6 mouse cellular contexts compared by ENCODE assay signal in the genomic region with DNA sequence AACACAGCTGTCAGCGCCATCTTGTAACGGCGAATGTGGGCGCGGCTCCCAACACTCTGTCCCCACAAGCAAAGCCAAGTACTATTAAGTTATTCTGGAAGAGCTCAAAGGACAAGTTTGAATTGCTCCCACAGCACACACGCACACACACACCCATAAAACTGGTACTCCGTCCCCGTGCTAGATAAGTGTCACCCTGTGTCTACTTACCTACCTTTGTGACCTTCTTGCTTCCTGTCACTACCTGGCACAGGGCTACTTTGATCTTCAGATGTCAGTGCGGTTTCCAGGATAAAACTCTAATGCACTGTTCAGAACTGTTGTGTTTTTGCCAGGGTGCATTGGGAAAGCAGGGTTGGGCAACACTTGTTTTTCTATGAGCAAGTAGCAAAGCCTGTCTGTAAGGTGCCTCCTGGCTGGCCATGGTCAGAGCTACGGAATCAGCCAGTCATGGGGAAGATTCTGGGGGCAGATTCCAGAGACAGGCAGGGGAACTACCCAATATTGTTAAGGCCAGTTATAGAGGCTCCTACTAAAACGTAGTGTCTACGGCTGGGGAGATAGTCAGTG.
DNase-seq lines count a peak whose midpoint lies in the region; ATAC-seq and TF ChIP-seq lines count a peak whose summit lies in the region.
"Not testable (repeated sequence)": the region's sequence is repeated elsewhere in the genome, so short reads cannot be mapped to it uniquely, and the experiment has no call there.

No protein-coding gene starts in this region.

- not testable (repeated sequence) for H3K4me3 ChIP-seq in intestine, embryonic 15.5 days (replicated peaks); kidney, postnatal 0 days (replicated peaks; ENCODE audit: low read depth, low read length); liver, postnatal 0 days (ENCODE audit: low read depth, low read length); midbrain, embryonic 11.5 days (ENCODE audit: low read depth, low read length)

- TF ChIP-seq CTCF in Patski (IDR thresholded peaks at IDR 0.05); kidney, postnatal 0 days (IDR thresholded peaks at IDR 0.05; ENCODE audit: low read depth); liver, postnatal 0 days (IDR thresholded peaks at IDR 0.05; ENCODE audit: low read depth): not testable (repeated sequence)

- in situ Hi-C loops in Patski (cut with MboI; ENCODE audit: low pct_unique_long_range_greater_than_20kb), result not testable (repeated sequence)

- ATAC-seq in Patski, result peak; percentile 61
- peak; percentile 75; the same call in 1 of the 2 replicates for ATAC-seq in intestine, embryonic 15.5 days
- peak; percentile 30; the same call in 1 of the 2 replicates for ATAC-seq in kidney, postnatal 0 days (replicated peaks; ENCODE audit: low FRiP score, low read depth)
- ATAC-seq in liver, postnatal 0 days, result peak; percentile 96
- ATAC-seq in midbrain, embryonic 11.5 days (ENCODE audit: low FRiP score), result 0 out of 2 replicates have a peak, but pooled peaks have one; percentile 33

- POLR2A ChIA-PET in Patski (lab: Charles Lee), result not testable (repeated sequence)

- 91% methylated on average over 9 of the region's 12 CpGs for WGBS in intestine, embryonic 15.5 days
- WGBS in kidney, postnatal 0 days, result 92% methylated on average over 9 of the region's 12 CpGs
- 87% methylated on average over 9 of the region's 12 CpGs for WGBS in liver, postnatal 0 days (ENCODE audit: insufficient replicate concordance)
- 90% methylated on average over 9 of the region's 12 CpGs for WGBS in midbrain, embryonic 11.5 days

- H3K9me3 ChIP-seq in intestine, embryonic 15.5 days; kidney, postnatal 0 days (replicated peaks; ENCODE audit: low read length); liver, postnatal 0 days (ENCODE audit: low read length); midbrain, embryonic 11.5 days (ENCODE audit: control insufficient read depth, low read length): not testable (repeated sequence)

- not testable (repeated sequence) for H3K4me2 ChIP-seq in intestine, embryonic 15.5 days (replicated peaks); kidney, postnatal 0 days (ENCODE audit: low read length); liver, postnatal 0 days (ENCODE audit: low read depth, low read length); midbrain, embryonic 11.5 days

- not testable (repeated sequence) for DNase-seq in Patski (ENCODE audit: low read depth, low spot score); kidney, postnatal 0 days (ENCODE audit: low spot score); liver, postnatal 0 days
- peak; percentile 74 for DNase-seq in heart, adult 11 months
- peak; percentile 8 for DNase-seq in midbrain, embryonic 11.5 days (ENCODE audit: low spot score, missing footprints)

- not testable (repeated sequence) for TF ChIP-seq EP300 in liver, postnatal 0 days (IDR thresholded peaks at IDR 0.05; ENCODE audit: low read depth)

- CTCF ChIA-PET in Patski (lab: Charles Lee), result not testable (repeated sequence)

- H3K4me1 ChIP-seq in intestine, embryonic 15.5 days (replicated peaks); kidney, postnatal 0 days (replicated peaks; ENCODE audit: insufficient read depth, low read length); liver, postnatal 0 days (ENCODE audit: insufficient read depth); midbrain, embryonic 11.5 days (ENCODE audit: control insufficient read depth, insufficient read depth, low read length): not testable (repeated sequence)

- not testable (repeated sequence) for H3K27me3 ChIP-seq in Patski; intestine, embryonic 15.5 days (replicated peaks); kidney, postnatal 0 days (ENCODE audit: insufficient read depth, low read length); liver, postnatal 0 days (ENCODE audit: insufficient read depth, low read length); midbrain, embryonic 11.5 days (ENCODE audit: control insufficient read depth, insufficient read depth, low read length)

- not testable (repeated sequence) for H3K36me3 ChIP-seq in intestine, embryonic 15.5 days; kidney, postnatal 0 days (ENCODE audit: insufficient read depth, low read length); liver, postnatal 0 days (replicated peaks; ENCODE audit: insufficient read depth, low read length); midbrain, embryonic 11.5 days (ENCODE audit: control insufficient read depth, insufficient read depth, low read length)

- not testable (repeated sequence) for H3K27ac ChIP-seq in intestine, embryonic 15.5 days; kidney, postnatal 0 days; liver, postnatal 0 days (ENCODE audit: low read depth); midbrain, embryonic 11.5 days (ENCODE audit: low read depth, low read length)

- H3K9ac ChIP-seq in intestine, embryonic 15.5 days; kidney, postnatal 0 days (ENCODE audit: low read depth, low read length); liver, postnatal 0 days (replicated peaks); midbrain, embryonic 11.5 days (ENCODE audit: low read length): not testable (repeated sequence)

Comparison
In these comparisons a context has a peak if more than half of its experiments do, and no peak if none do; other contexts are left out.
1. ATAC-seq: peak in every context shown above with its lines; median percentile 96 in liver, postnatal 0 days; 75 in intestine, embryonic 15.5 days; 61 in Patski; 33 in midbrain, embryonic 11.5 days; 30 in kidney, postnatal 0 days.